Mouse (Mus musculus) megakaryocyte, embryonic 14.5 days (primary cell): ENCODE results near the gene Tmem9b.

Experiments used
- FLI1 ChIP-seq: IDR thresholded peaks from 2 replicates; pipeline ENCODE4 v1.6.1; 2012; ENCODE audit warnings: low read length, inconsistent platforms, mixed read lengths
- GATA1 ChIP-seq: IDR thresholded peaks from 3 replicates; pipeline ENCODE4 v1.6.1; 2012; ENCODE audit warnings: mixed read lengths, low read length, inconsistent platforms, borderline replicate concordance

DNA sequence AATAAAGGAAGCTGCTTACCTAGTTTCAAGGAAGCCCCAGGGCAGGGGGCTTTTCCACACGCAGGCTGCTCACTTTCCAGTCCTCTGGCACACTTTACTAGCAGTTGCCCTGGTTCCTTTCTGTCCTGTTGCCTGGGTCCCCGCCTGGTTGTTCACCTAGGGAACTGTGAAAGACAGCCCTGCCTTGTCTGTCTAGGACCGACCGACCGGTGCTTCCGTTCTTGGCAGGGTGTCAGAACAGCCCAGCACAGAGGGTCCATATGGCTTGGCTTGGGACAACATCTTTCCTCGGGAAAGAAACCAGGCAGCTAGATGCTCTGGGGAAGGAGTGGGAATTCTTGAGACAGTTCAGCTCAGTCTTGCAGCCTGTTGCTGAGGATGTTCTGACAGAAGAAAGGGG lies 30.6 kb upstream of the Tmem9b start:
- TF ChIP-seq GATA1 (no peak), FLI1 (no peak)
